Mouse (Mus musculus) E14TG2a.4 (cell line): ENCODE measurements around the gene Cela3b.

Experiments
- CTCF ChIP-seq: conservative IDR thresholded peaks from 2 replicates; pipeline ENCODE4 v1.5.1; 2014; ENCODE audit warnings: low read length
- NANOG ChIP-seq: IDR thresholded peaks from 2 replicates; pipeline ENCODE4 v1.6.1; 2014; ENCODE audit warnings: borderline replicate concordance, low read length, mixed read lengths
- POU5F1 ChIP-seq: IDR thresholded peaks from 2 replicates; pipeline ENCODE4 v1.6.1; 2014; ENCODE audit warnings: low read length, borderline replicate concordance

DNA sequence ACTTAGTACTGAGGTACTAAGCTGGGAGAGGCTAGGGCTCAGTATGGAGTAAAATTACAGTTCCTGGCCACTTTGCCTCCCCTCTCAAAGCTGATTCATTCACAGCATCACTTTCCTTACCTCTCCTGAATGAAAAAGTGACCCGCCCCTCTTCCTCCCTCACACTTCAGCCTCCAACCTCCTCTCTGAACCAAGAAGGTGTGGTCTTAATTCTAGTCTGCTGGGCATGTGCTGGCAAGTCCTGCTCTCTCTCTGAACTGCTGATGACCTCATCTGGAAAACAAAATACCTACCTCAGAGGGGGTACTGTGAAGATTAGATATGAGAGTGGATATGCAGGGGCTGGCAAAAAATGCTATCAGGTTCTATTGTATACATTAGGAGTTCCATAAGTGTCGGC is 18.8 kb upstream of the Cela3b start:
- TF ChIP-seq CTCF (no peak), POU5F1 (no peak), NANOG (no peak)
